In the genomic region with DNA sequence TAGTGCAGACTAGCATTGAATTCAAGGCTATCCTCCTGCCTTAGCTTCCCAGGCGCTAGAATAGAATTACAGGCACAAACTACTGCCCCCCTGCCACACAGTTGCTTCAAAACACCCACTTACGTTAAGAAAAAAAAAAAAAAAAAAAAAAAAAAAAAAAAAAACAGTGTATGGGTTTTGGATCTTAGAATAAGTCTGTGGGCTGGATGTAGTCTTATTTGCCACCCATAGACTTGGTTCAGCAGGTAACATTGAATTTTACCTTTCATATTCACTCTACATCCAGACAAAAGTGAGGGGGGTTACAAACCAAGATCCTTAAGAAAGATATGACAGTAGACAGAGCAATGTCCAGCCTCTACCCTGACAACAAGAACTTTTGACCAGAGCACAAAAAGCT, we compare ENCODE assay signal across 16 mouse cellular contexts.
"Had no signal": no experiment of that assay in that cellular context is flagged by ENCODE, and none has a peak within 500 bp of the region (broad histone marks: within the 10 kb centered on the region; RNA-seq: fewer than 3 reads in every experiment).

No protein-coding gene starts in this region.

- H3K27ac ChIP-seq: liver, embryonic 14.5 days; midbrain, embryonic 10.5 days; midbrain, embryonic 15.5 days; neural tube, embryonic 13.5 days; neural tube, embryonic 15.5 days; stomach, embryonic 15.5 days; stomach, postnatal 0 days had no signal

- ATAC-seq: midbrain, embryonic 15.5 days had no signal

- H3K27me3 ChIP-seq: midbrain, embryonic 15.5 days; neural tube, embryonic 13.5 days; neural tube, embryonic 15.5 days; stomach, embryonic 15.5 days had no signal

- H3K4me2 ChIP-seq: lung, embryonic 14.5 days; midbrain, embryonic 15.5 days; neural tube, embryonic 13.5 days; neural tube, embryonic 15.5 days; stomach, embryonic 15.5 days had no signal

- H3K4me3 ChIP-seq: midbrain, embryonic 10.5 days; midbrain, embryonic 15.5 days; myocyte; neural tube, embryonic 13.5 days; neural tube, embryonic 15.5 days; stomach, embryonic 15.5 days had no signal

- H3K9me3 ChIP-seq: midbrain, embryonic 10.5 days; midbrain, embryonic 15.5 days; neural tube, embryonic 13.5 days; neural tube, embryonic 15.5 days; stomach, embryonic 15.5 days had no signal

- H3K9ac ChIP-seq: liver, embryonic 14.5 days; lung, embryonic 14.5 days; midbrain, embryonic 15.5 days; neural tube, embryonic 15.5 days; stomach, embryonic 15.5 days had no signal

- H3K36me3 ChIP-seq: midbrain, embryonic 15.5 days had no signal

- DNase-seq: lung, adult 18-20 months; lung, embryonic 14.5 days; lung, postnatal 10 days; lung, postnatal 4 days; right cerebral cortex, postnatal 14 days; thymus, adult 2 months; thymus, postnatal 25 days; thymus, postnatal 4 days had no signal
